Comparison of ENCODE assay signal across 11 mouse cellular contexts in the genomic region with DNA sequence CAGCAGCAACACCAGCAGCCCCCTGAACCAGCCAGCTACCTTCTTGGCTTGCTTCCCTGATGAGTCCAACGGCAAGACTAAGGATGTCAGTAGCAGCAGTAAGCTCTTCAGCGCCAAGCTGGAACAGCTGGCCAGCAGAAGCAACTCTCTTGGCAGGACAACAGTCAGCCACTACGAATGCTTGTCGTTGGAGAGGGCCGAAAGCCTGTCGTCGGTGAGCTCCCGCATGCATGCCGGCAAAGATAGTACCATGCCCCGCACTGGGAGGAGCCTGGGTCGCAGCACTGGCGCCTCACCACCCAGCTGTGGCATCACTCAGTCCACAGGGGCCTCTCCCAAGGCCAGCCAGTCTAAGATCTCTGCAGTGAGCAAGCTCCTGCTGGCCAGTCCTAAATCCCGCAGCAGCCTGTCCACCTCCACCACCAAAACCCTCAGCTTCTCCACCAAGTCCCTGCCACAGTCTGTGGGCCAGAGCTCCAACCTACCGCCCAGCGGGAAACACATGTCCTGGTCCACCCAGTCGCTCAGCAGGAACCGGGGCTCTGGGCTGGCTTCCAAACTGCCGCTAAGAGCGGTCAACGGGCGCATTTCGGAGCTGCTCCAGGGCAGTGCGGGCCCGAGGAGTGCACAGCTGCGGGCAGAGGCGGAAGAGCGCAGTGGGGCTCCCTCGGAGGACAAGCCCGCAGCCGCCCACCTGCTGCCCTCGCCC.
DNase-seq lines count a peak whose midpoint lies in the region; ATAC-seq and TF ChIP-seq lines count a peak whose summit lies in the region.
"Had no signal": no experiment of that assay in that cellular context is flagged by ENCODE, and none has a peak within 500 bp of the region (broad histone marks: within the 10 kb centered on the region; RNA-seq: fewer than 3 reads in every experiment).

No protein-coding gene starts in this region.

- DNase-seq in left cerebral cortex, postnatal 4 days, result peak; percentile 49
- no peak for DNase-seq in left cerebral cortex, postnatal 36 days (ENCODE audit: low spot score in 2 of 2)
- peak; percentile 27 for DNase-seq in brain, embryonic 14.5 days (ENCODE audit: low read depth)
- no peak for DNase-seq in right cerebral cortex, adult 18-20 months
- DNase-seq in right cerebral cortex, postnatal 25 days, result no peak
- DNase-seq: embryo, embryonic 11 days; liver, embryonic 13.5 days had no signal

- TF ChIP-seq POLR2A in brain, embryonic 14.5 days (IDR thresholded peaks at IDR 0.05; ENCODE audit: borderline replicate concordance, extremely low read depth, insufficient read depth, insufficient read length, poor library complexity, severe bottlenecking), result no peak

- ATAC-seq in granulocyte monocyte progenitor cell, adult 5-6 weeks (replicated peaks; ENCODE audit: poor library complexity, severe bottlenecking), result 0 out of 2 replicates have a peak, but pooled peaks have one; percentile 9
- 0 out of 2 replicates have a peak, but pooled peaks have one; percentile 12 for ATAC-seq in megakaryocyte progenitor cell, adult 5-6 weeks (replicated peaks; ENCODE audit: poor library complexity)
- ATAC-seq in frontal cortex, adult (ENCODE audit: low TSS enrichment), result no peak
- ATAC-seq: Patski had no signal

- TF ChIP-seq CTCF in brain, embryonic 14.5 days (IDR thresholded peaks at IDR 0.05; ENCODE audit: borderline replicate concordance, extremely low read depth, insufficient read depth, insufficient read length), result no peak

- intact Hi-C loops in left cerebral cortex, postnatal 4 days (cut with DNase I), result no loop called here
- intact Hi-C loops in left cerebral cortex, postnatal 36 days (cut with DNase I), result no loop called here

Comparison
In these comparisons a context has a peak if more than half of its experiments do, and no peak if none do; other contexts are left out.
1. DNase-seq: peak in left cerebral cortex, postnatal 4 days (single experiment) and brain, embryonic 14.5 days (single experiment); none in left cerebral cortex, postnatal 36 days (0 of 2), right cerebral cortex, adult 18-20 months (single experiment) and right cerebral cortex, postnatal 25 days (single experiment).